Mouse (Mus musculus) liver, postnatal 0 days (tissue): ENCODE measurements at regions not wholly inside any gene's neighbourhood (a gene's known extent, or its start where the extent isn't known, plus 50 kb on each side); places are given as distances from the start of the nearest gene placed in this dataset.

Source experiments
- CTCF ChIP-seq: sonication (generic); IDR thresholded peaks from 2 replicates; pipeline ENCODE4 v1.5.1; 2016; ENCODE audit warnings: antibody characterized with exemption, low read depth
- EP300 ChIP-seq: IDR thresholded peaks from 2 replicates; pipeline ENCODE4 v1.6.1; 2016; ENCODE audit warnings: antibody characterized with exemption, low read depth, mild to moderate bottlenecking

DNA sequence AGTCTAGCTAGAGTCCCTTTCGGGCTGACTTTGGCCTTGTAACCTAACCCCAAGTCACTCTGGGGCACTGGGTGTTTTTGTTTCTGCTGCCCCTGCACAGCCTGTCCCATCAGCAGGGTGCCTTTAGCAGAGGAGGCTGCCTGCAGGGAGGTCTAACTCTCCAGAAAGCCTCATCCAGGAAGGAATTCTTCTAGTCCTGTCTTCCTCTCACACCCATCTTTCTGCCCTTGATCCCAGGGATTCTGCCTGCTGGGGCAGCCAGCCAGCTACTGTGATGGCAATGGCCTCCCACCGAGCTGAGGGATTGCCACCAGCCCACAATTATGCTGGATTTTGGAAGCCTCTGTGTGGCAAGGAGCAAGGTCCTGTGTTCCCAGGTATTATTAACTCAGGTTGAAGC, 95.6 kb upstream of the Ptch1 start:
- TF ChIP-seq CTCF, result no peak
- no peak for TF ChIP-seq EP300
